Mouse (Mus musculus): ENCODE results near the gene A430089I19Rik. TPM values are rescaled to one million over a fixed set of nuclear protein-coding genes. Genes with fewer than 3 reads are reported as not detected.
"Not testable (repeated sequence)": the region's sequence is repeated elsewhere in the genome, so short reads cannot be mapped to it uniquely, and the experiment has no call there.

Gene A430089I19Rik
- not detected for total RNA-seq (2021)
- long read RNA-seq, experiment 1, result 0 reads
- long read RNA-seq, experiment 2, result 0 reads

DNA sequence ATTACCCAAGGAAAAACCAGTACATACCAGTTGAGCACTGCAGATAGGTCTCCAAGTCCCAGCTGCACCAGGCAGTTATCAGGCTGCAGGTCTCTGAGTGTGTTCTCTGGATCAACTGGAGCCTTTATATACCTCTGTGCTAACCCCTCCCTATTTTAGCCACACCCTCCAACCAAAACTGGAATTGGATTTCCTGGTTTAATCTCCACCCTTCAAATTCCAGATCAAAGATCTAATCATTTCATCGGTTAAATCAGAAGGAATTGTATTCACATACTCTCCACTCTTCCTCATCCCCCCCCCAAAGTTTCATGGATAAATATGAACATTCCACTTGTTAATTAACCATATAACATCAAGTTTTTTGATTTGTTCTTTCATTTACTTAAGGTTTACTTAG lies at the start of gene A430089I19Rik:
Gene A430089I19Rik (minus strand): TSS at position 101 of the 400 bp plus-strand sequence.
- DNase-seq (ENCODE audit: low spot score in 2 of 2), result not testable (repeated sequence)

DNA sequence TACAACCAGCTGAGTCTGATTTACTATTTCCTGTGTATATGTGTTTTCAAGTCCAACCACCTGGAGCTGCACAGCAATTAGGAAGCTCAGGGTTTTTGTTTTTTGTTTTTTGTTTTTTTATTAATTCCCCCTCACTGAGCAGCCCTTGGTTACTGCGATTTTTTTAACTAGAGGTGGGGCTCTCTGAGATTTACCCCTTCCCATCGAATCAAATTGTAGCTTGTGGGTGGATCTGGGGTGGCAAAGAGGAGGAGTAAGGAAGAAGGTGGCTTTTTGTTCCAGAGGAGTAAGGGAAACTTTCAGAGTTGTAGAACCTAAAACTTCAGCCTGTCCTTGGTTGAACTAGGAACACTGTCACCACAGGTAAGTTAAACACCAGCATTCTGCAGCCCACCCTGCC lies 32.9 kb upstream of the A430089I19Rik start, which contains the start of gene AA792892:
Gene AA792892 (plus strand): TSS at position 301 of the 400 bp plus-strand sequence.
- DNase-seq (ENCODE audit: low spot score in 2 of 2), result not testable (repeated sequence)

DNA sequence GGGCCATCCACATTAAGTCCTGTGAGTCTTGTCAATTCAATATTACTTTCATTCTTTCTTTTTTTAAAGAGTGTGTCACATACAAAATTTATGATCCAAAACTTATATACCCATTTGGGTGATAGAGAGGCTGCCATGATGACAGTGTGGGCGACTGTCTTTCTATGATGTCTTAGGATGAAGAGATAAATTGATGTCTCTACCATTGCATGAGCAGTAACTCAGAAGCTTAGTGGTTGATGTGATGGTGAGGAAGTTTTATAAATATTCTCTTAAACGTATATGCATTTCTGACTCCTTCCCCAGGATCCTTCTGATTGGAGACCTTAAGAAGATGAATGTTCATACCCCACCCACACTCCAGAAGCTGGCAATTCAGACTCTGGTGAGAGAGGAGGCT lies 7.5 kb upstream of the A430089I19Rik start, which contains the start of gene Gm6502:
Gene Gm6502 (plus strand): TSS at position 301 of the 400 bp plus-strand sequence.
- DNase-seq (ENCODE audit: low spot score in 2 of 2), result not testable (repeated sequence)

Other genes starting within 250 kb of the A430089I19Rik start
- not detected for gene BC061212, start 236.3 kb downstream of the A430089I19Rik start, total RNA-seq (2021)
- not detected for gene Gm6351, start 230.4 kb downstream of the A430089I19Rik start, total RNA-seq (2021)
- not detected for gene Gm3106, start 88.8 kb downstream of the A430089I19Rik start, total RNA-seq (2021)
- gene Gm6502, start 7.6 kb upstream of the A430089I19Rik start, total RNA-seq (2021), result not detected
- not detected for gene AA792892, start 33.0 kb upstream of the A430089I19Rik start, total RNA-seq (2021)
- gene Gm7682, start 139.0 kb upstream of the A430089I19Rik start, total RNA-seq (2021), result not detected
- not detected for gene Gm3139, start 219.5 kb upstream of the A430089I19Rik start, total RNA-seq (2021)

All from left cerebral cortex, adult 18-20 months (tissue).